Mouse (Mus musculus) heart, adult 2 months (tissue): Measurements from ENCODE around the gene Jaml.

Experiments
- CTCF ChIP-seq: fragments of 200-600 bp; IDR thresholded peaks from 2 replicates; pipeline ENCODE4 v1.8.1; 2022; ENCODE audit warnings: antibody characterized with exemption, mild to moderate bottlenecking, moderate library complexity
- EP300 ChIP-seq: fragments of 200-500 bp; IDR thresholded peaks from 2 replicates; pipeline ENCODE4 v1.6.1; 2011; ENCODE audit warnings: low read depth, low read length, control low read depth; ENCODE audit not compliant: insufficient read depth
- POLR2A ChIP-seq: fragments of 200-500 bp; IDR thresholded peaks from 2 replicates; pipeline ENCODE4 v1.6.1; 2011; ENCODE audit warnings: mild to moderate bottlenecking, low read depth, low read length, control low read depth; ENCODE audit not compliant: insufficient read depth

DNA sequence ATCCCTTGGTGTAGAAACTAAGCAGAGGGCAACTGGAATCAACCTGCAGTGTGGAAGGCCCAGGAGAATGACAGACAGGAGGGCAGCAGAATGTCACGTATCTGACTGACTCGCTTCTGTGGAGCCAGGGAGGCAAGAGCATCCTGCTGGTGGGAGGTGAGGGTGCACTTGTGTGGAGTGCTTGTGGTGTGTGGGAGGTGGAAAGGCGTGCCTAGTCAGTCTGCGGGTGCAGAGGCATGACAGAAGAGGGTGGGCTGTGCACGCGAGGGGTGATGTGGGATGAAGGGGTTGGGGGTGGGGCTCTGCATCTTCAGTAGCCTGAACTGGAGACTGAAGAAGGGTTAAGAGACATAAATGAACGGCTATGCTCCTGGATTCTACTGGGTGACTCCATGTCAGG lies 74.4 kb downstream of the Jaml start:
- TF ChIP-seq CTCF, result no peak
- TF ChIP-seq POLR2A, result no peak
- TF ChIP-seq EP300, result no peak
